Mouse (Mus musculus) olfactory bulb, adult 2 months (tissue): ENCODE measurements around the gene Polr3h.

Experiments
- CTCF ChIP-seq: fragments of 200-500 bp; IDR thresholded peaks from 2 replicates; pipeline ENCODE4 v1.5.1; 2012; ENCODE audit warnings: low read depth, mild to moderate bottlenecking, low read length, moderate library complexity; ENCODE audit not compliant: insufficient read depth
- POLR2A ChIP-seq: fragments of 200-500 bp; IDR thresholded peaks from 2 replicates; pipeline ENCODE4 v1.6.1; 2012; ENCODE audit warnings: mild to moderate bottlenecking, low read depth, low read length, moderate library complexity; ENCODE audit not compliant: insufficient read depth

DNA sequence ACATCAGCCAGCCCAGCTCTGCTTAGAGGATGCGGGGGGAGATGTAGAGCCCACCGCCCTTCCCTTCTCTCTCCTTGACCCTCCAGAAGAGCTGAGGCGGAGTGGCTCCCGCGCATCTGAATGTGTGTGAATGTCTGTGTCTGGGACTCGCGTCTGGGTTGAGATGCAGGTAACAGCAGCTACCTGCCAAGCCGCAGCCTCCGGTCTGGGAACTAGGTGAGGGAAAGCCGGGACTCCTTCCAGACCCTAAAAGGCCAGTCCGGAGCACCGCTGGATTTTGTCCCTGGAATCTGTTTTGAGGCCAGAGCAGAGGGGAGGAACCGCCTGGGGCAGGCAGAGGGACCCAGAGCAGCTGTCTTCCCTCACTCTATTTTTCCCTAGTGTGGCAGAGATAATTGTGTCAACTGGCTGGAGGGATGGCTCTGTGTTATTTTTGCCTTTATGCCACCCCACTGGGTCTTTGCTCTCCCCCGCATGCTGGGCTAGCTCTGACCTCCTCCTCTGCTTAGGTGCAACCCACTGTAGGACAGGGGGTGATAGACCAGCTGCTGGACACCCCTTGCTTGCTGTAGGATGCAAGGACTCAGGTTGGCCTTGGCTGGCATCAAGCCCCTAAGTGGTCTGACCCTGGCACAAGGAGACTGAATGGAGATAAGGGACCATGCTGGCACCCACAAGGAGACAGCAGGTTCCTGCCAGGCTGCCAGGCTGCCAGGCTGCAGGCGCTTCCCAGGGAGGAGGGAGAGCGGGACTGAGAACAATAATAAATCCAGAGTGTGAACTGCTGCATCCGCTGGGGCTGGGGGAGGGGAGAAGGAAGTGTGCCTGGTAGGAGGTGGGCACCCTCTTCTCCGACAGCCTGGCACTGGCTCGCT is 11.3 kb upstream of the Polr3h start:
- peak; percentile 73 for TF ChIP-seq POLR2A
- no peak for TF ChIP-seq CTCF
